Mouse (Mus musculus) brain, embryonic 18.5 days (tissue): ENCODE data around the gene Papolg.
"Not testable (repeated sequence)": the region's sequence is repeated elsewhere in the genome, so short reads cannot be mapped to it uniquely, and the experiment has no call there.

Experiments
- DNase-seq: peaks from one replicate; pipeline ENCODE4 v3.0.0-alpha.2; 2012; ENCODE audit warnings: low read depth, low spot score

Papolg gene

DNA sequence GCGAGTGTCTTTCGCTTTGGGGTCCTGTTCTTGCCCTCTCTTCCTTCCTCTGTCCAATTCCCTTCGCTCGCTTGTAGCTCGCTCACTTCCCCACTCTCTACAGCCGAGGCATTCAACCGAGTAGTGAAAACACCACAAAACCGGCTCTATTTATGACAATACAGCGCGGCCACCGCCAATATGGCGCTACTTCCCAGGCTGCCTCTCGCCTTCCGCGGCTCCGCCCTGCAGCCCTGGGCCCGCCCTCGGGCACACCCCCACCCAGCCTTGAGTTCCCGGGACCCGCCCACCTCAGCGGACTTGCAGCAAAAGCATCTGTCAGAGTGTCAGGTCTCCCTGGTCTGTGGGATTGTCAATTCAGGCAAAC, at the start of gene Papolg:
Gene Papolg, minus strand, starts transcription at position 194 of the 367 bp plus-strand sequence.
- DNase-seq: peak; percentile 69

DNA sequence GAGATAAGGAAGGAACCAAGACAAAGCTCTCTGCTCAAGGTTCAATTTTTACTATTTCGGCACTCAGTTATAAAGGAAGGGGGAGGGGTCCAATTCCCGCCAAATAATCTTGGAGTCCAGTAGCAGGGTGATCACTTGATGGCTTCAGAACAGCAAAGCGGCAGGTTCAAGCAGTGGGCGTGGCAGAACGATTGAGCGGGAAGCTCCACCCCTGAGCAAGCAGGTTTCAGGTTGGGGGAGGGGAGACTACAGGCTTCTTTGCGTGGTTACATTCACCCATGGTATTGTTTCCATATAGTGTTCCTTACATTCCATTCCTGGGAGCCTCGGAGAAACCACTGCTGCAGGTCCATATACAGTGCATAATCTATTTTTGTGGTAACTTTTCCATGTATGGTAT, 33.1 kb upstream of the Papolg start:
- not testable (repeated sequence) for DNase-seq

DNA sequence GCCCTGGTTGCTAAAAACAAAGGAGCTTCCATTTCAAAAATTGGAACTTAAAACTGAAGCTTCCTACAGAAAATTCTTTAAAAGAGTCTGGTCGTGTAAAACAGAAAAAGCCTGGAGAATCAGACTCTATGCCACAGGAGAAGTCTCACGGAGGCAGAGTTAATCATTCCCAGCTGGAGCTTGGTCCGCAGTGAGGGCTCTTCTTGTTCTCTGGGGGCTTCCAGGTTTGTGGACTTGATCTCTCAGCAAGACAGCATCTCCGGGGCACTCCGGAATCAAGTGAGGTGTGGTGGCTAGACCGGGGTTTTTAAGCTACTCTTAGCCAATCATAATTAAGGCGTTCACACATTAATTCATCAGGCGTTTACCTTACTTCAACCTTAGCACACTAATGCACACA, 32.6 kb upstream of the Papolg start:
- DNase-seq: no peak

DNA sequence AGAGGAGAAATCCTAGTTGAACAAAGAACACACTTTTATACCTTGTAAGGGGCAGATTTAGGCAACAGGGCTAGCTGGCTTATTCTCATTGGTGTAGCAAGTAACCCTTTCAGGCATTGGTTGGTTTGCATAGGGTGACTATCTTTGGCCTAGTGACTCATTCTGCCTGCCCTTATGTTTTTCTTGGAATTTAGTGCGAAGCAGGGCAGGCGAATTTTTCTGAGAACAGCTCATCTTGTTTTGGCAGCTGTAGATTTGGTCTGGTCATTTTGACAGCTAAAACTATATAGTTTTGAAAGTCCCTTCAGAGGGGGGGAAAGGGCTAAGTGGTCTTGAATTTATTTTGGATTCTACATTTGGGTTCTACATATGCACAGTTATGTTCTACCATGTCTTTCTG, 18.8 kb upstream of the Papolg start:
- DNase-seq: not testable (repeated sequence)

DNA sequence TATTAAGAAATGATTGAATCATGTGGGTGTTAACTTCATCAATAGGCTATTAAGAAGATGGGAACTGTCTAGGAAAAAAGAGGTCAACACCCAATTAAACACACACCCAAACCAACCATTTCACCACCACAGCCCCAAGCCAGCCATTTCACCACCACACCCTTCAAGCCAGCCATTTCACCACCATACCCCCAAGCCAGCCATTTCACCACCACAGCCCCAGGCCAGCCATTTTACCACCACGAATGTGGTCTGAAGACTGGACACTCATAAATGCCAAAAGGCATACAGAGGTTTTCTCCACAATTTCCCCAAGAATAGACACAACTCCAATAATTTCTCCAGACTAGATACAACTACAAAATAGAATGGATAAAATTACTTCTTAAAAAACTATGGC, 8.9 kb upstream of the Papolg start:
- DNase-seq: no peak

DNA sequence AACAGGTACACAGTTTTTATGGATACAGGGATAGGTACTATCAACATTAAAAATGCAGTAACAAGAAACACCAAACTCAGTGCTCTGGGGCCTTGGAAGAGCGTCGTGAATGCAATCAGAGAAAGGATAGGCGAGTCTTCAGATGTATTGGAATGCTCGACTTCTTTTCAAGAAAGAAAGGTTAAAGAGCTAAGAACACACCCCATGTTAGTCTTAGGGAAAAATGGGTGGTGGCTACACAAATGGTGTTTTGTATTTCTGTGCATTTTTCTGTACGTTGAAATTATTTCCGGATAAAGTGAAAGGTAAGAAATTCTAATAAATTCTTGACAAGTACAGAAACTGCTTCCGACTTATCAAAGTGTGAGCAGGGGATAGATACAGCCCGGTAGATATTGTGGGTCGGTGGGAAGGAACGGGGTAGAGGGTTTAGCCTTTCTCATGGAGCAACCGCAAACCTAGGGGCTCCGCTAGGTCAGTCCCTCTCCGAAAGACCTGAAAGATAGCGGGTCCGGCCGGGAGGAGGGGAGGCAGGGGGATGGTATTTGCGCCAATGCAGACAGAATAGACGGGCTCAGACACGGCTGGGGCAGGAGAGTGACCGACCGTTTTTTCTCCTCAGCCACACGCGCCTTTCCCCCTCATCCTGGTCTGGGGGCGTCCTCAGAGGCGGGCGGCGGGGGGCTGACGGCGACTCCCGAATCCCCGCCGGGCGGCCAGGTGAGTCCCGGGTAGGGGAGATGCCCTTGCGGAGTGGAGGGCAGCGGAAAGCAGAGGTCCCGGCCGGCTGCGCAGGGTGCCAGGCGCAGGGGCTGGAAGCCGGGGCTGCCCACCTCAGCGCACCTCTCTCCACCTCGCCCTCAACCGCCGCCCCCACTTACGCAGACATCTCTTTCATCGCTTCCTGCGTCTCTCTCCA, 653 bp downstream of the Papolg start:
- DNase-seq: no peak

DNA sequence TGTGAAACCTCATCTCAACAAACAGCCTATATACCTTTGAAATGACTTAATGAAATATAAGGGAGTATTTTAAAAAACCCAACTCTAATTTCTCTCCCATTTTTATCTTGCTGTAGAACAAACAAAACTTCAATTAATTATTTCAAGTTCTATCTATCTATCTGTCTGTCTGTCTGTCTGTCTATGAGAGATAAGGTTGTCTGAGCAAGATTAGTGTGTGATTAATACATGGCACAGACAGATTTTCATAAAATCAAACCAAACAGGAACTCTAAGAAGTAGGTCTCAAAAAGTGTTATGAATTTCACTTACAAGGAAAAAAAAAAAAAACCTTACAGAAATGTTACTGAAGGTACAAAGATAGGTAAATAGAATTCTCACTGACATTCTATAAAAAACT, 1.5 kb downstream of the Papolg start:
- no peak for DNase-seq

DNA sequence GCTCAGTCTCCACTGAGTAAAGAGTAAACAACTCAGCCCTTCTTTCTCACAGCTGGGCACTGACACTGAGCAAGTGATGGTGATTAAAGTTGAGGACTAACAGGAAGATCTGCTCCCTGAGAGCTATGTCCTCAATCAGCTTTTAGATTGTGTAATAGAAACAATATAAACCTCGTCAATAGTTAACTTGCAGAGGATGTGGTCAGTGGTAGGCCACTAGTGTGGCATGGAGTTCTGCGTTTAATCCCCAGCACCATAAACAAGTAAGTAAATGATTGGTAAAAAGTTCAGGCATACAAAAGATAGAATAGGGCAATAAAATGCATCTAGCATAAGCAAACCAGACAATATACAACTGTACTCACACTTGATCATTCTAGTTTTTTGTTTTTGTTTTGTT, 30.7 kb downstream of the Papolg start:
- no peak for DNase-seq

DNA sequence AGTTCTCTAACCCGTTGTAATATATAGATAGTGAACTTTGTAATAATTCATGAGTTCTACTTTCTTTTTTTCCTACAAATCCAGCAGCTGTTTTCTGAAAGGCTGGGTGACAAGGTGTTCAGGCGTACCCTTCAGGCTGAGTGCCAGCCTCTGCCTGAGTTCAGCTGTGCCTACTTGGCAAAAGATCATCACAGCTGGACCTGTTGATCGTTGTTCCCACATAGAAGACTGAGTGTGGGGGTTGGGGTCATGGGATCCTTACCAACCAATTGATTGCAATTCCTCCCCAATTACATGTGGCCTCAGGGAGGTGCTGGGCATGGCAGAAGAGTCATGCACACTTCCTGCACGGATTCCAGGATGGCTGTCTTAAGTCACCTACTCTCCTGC, 38.3 kb downstream of the Papolg start:
- no peak for DNase-seq

DNA sequence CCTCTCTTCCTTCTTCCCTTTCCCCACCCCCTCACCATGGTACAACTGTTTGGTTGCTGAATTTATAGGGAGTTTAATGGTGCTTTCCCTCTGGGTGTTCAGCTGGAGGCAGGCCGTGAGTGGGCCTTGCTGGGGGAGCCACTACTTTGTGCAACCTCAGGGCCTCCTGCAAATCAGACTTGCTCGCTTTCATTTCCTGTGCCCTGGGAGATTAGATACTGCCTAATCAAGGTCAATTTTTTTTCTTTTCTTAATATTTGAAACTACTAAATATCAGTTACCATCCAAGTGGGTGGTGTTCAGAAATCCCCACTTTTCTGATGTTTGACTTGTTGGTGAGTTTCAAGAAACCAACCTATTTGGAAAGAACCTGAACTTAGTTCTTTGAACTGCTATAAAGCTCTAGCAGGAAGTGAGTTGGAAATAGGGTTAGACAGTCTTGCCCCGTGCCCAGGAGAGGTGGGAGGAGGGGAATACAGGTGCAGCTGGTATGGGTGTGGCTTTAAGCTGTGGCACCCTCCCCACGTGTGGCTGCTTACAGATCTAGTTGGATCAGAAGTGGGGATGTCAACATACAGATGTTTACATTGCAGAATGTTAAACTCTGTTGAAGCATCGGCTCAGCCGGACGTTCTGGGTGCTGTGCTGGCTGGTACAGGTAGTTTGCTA, 38.9 kb downstream of the Papolg start:
- no peak for DNase-seq

DNA sequence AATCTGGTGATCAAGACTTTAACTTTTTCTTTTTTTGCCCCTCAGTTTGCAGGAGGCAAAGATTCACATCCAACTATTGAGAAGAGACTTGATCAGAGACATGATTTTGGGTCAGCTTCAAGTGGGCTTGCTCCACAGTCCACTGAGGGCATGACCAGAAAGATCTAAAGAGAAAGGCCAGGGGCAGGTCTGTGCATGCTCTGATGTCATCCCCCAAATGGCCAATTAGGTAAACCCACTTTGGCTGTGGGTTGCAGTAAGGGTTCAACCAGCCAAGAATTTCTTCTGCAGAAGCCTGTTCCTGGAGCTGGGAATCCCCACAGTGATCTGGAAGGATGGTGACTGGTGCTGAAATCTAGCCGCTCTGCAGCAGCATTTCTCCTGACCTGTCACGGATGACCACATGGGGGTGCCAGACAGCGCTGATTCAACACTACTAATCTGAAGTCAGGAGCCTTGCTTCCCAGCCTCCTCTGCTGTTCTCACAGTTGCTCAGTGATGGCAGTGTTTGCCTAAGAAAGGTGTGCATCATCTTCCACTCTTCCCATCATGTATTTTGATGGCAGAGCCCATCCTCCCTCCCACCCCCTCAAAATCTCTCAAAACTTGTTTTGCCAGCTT, 39.8 kb downstream of the Papolg start:
- DNase-seq: no peak

DNA sequence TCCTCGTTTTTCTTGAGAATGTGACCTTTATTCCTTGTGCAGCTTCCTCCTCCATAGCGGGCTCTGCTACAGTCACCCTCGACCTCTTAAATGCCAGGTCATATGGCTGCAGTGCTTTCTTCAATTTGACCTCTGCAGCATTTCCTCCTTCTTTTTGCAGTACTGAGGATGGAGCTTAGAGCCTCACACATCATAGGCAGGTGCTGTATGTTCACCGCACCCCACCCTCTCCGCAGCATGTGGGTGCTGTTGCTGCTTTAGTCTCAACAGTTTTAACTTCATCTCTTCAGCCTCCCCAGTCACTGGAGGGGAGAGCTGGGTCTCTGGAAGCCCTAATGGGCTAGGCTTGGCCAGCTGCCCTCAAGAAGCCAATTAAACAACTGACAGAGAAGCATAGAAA, 41.7 kb downstream of the Papolg start:
- DNase-seq: no peak

DNA sequence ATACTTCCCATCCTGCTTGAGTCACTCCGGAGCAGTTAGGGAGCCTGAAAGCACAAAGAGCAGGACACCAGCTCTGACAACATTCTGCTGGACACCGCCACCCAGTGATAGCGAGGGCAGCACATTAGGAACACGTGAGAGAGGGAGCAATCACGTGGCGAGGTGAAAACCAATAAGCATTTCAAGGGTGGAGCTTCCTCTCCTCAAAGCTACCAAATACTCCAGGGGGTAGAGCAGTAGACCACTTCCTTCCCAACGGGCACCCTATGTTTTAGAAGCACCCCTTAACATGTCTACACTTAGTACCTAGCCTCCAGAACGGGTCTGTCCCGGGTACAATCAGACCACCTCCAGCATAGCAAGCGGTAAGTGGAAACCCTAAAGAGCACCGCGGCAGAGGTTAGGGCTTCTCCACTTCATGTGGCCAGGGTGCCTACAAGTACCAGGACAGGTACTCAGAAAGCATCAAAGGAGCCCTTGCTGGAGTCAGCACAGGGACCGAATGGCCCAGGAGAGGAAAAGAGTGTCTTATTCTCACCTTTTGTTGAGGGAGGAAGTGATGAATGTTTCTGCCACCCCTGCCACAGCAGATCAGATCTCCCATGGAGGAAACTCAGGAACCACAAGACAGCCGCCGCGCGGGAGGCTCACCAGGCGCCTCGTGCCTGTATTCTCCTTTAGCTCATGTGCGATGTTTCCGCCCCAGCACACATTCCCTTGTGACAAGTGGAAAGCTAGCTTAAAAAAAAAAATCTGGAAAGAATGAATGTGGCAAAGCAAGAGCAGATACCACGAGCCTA, 48.8 kb downstream of the Papolg start:
- no peak for DNase-seq

DNA sequence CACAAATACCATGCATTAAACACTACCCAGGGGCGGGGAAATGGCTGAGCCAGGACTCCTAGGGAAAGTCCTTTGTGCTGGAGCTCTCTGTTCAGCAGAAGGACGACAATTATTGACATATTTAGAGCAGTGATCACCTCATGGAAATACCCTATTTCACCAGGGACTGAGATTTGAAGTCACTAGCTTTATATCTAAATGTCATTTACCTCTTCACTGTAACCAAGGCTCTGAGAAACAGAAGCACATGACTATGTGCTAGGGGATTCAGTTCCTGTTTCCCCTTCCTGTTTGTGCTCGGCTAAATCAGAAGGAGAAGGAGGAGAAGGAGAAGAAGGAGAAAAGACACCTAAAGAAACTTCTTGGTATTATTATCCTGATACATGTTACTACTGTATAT, 71.8 kb downstream of the Papolg start:
- DNase-seq: no peak

DNA sequence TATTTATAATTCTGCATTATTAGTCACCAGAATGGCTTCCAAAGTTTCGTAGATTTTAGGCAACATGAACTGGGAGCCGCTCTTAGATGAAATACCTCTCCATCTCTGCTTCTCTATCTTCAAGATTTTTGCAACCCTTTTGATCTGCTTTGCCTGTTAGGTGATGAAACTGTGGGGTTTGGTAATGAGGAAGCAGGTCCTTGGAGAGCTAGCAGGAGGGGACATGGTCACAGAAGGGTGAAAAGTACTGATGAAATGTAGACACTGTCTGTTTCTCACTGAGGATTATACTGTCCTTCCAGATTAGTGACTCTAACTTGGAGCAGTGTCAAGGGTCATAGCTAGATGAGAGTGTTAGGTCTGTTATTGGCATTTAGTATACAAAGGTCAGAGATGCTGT, 73.4 kb downstream of the Papolg start:
- DNase-seq: no peak

DNA sequence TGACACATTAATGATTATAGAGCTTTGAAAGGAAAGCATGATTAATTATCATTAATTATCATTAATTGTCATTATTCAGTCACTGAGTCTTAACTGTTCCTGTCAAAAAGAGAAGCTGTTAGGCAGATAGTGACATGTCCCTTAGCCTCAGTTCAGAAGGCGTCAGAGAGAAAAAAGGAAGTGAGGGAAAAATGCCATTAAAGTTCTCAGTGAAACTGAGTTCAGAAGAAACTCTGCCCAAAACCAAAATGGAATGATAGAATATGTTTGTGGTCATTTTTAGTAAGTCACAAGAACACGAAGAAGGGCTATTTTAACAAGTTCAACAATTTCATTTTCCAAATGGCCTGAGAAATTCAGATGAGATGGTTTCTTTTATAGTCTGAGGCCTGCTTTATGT, 74.1 kb downstream of the Papolg start:
- DNase-seq: no peak

DNA sequence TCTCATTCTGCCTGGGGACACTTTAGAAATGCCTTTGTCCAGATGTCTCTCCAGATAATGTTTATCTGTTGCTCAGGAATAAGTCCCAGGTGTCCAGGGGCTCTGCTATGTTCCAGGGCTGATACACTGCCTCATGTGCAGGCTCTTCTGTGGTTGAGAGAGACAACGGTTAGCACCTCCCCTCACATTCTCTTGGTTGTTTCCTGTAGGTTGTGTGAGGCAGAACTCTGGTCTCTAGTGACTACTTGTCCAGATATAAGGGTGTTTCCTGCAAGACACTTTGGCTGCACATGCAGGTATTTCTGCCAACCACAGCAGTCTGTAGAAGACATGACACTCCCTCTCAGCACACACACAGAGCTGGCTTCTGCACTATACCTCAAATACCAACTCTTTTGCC, 76.3 kb downstream of the Papolg start:
- DNase-seq: no peak
